Comparison of ENCODE assay signal across 17 mouse cellular contexts in genomic region chr19:59336655-59337054, GRCm38 (mm10). TPM values are rescaled to one million over a fixed set of nuclear protein-coding genes. Genes with fewer than 3 reads are reported as not detected.
DNase-seq lines count a peak whose midpoint lies in the region; TF ChIP-seq lines count a peak whose summit lies in the region.
"Had no signal": no experiment of that assay in that cellular context is flagged by ENCODE, and none has a peak within 500 bp of the region (broad histone marks: within the 10 kb centered on the region; RNA-seq: fewer than 3 reads in every experiment).

No protein-coding gene starts in this region.

- peak; percentile 74 for DNase-seq in MEL (ENCODE audit: low read depth, low spot score)
- no peak for DNase-seq in cerebellum, adult 8-10 months
- DNase-seq: adrenal gland, adult 2 months; adrenal gland, adult 8-10 months; adrenal gland, postnatal 10 days; adrenal gland, postnatal 14 days; adrenal gland, postnatal 25 days; adrenal gland, postnatal 36 days; B cell, adult 2 months; cerebellum, adult 11 months; cerebellum, adult 11-12 months; cerebellum, adult 18-20 months; cerebellum, adult 2 months; cerebellum, adult 9-10 months had no signal

- no peak for TF ChIP-seq CTCF in MEL (IDR thresholded peaks at IDR 0.05 in 2 of 3, conservative IDR thresholded peaks at IDR 0.05 in 1 of 3; ENCODE audit: control insufficient read depth in 1 of 3, insufficient read depth in 1 of 3, low read depth in 2 of 3, low read length in 3 of 3, poor library complexity in 1 of 3, severe bottlenecking in 1 of 3)

- H3K79me2 ChIP-seq in MEL (ENCODE audit: control insufficient read depth, insufficient read depth, low read length, poor library complexity): peaks cover 66% of the 10 kb centered on the region

- H3K9ac ChIP-seq in MEL (ENCODE audit: control insufficient read depth, low read depth, low read length, poor library complexity, severe bottlenecking): peak overlapping the region; percentile 3; the same call in 1 of the 2 replicates

- H3K36me3 ChIP-seq in MEL (ENCODE audit: control insufficient read depth in 1 of 2, insufficient read depth in 2 of 2, low read length in 2 of 2): peaks cover 67 to 85% of the 10 kb centered on the region in 2 experiments

- H3K27ac ChIP-seq in MEL (ENCODE audit: control insufficient read depth, low read depth, low read length): peak overlapping the region; percentile 94

- no peak for TF ChIP-seq POLR2A in MEL (IDR thresholded peaks at IDR 0.05; ENCODE audit: control insufficient read depth in 1 of 2, insufficient read depth in 1 of 2, low read depth in 1 of 2, low read length in 2 of 2, poor library complexity in 1 of 2)

- H3K27me3 ChIP-seq in MEL (ENCODE audit: control insufficient read depth in 1 of 2, insufficient read depth in 2 of 2, low read length in 2 of 2): no peaks in the 10 kb centered on the region
- H3K27me3 ChIP-seq: CH12.LX, Patski had no signal

- TF ChIP-seq EP300 in MEL (IDR thresholded peaks at IDR 0.05; ENCODE audit: low read depth in 1 of 2, low read length in 2 of 2): peak; percentile 30 to 51; a peak in 2 of 4 replicates

- no peaks in the 10 kb centered on the region for H3K9me3 ChIP-seq in MEL (replicated peaks; ENCODE audit: insufficient read depth, low read length)
- H3K9me3 ChIP-seq: G1E had no signal

- no peak overlapping the region for H3K4me3 ChIP-seq in MEL (ENCODE audit: control insufficient read depth in 1 of 2, insufficient read depth in 1 of 2, low read depth in 2 of 2, low read length in 2 of 2)

- TF ChIP-seq RAD21 in MEL (IDR thresholded peaks at IDR 0.05; ENCODE audit: low read depth, low read length): no peak

- H3K4me1 ChIP-seq in MEL (ENCODE audit: control insufficient read depth in 1 of 2, insufficient read depth in 2 of 2, low read length in 2 of 2): peaks cover 40 to 89% of the 10 kb centered on the region in 2 experiments

TF ChIP-seq in MEL, 35 proteins besides CTCF, POLR2A, EP300 and RAD21:
- no peak for TF ChIP-seq E2F4 (IDR thresholded peaks at IDR 0.05; ENCODE audit: borderline replicate concordance, low read depth, low read length)
- TF ChIP-seq ZMIZ1 (IDR thresholded peaks at IDR 0.05; ENCODE audit: low read depth, low read length): 0 out of 2 replicates have a peak, but pooled peaks have one; percentile 4
- peak; percentile 74 for TF ChIP-seq ZNF384 (IDR thresholded peaks at IDR 0.05; ENCODE audit: low read depth, low read length)
- 0 out of 2 replicates have a peak, but pooled peaks have one; percentile 38 for TF ChIP-seq MXI1 (IDR thresholded peaks at IDR 0.05; ENCODE audit: low read depth, low read length)
- peak; percentile 55; the same call in 1 of the 2 replicates for TF ChIP-seq ETS1 (IDR thresholded peaks at IDR 0.05; ENCODE audit: low read depth, low read length)
- TF ChIP-seq RCOR1 (IDR thresholded peaks at IDR 0.05; ENCODE audit: low read depth, low read length): peak; percentile 63
- no peak for TF ChIP-seq JUND (IDR thresholded peaks at IDR 0.05; ENCODE audit: low read depth, low read length)
- TF ChIP-seq HCFC1 (IDR thresholded peaks at IDR 0.05; ENCODE audit: low read depth, low read length): 0 out of 2 replicates have a peak, but pooled peaks have one; percentile 10
- peak; percentile 57 for TF ChIP-seq GATA1 (IDR thresholded peaks at IDR 0.05; ENCODE audit: low read depth, low read length)
- TF ChIP-seq CHD2 (IDR thresholded peaks at IDR 0.05; ENCODE audit: low read length): no peak
- TF ChIP-seq SIN3A (IDR thresholded peaks at IDR 0.05; ENCODE audit: low read length): peak; percentile 56; the same call in 1 of the 2 replicates
- 0 out of 2 replicates have a peak, but pooled peaks have one; percentile 6 for TF ChIP-seq MAZ (IDR thresholded peaks at IDR 0.05; ENCODE audit: low read depth, low read length)
TF ChIP-seq in MEL: peak in this region for 9.

RNA-seq across cellular contexts. Expression of gene Pdzd8, which starts 8.9 kb away (rescaled TPM):
- 49.8 and 52.1 TPM in 2 replicates for total RNA-seq in MEL (2012; rRNA removed)
- polyA plus RNA-seq in MEL (2012; ENCODE audit: insufficient read depth in 1 of 2, insufficient read length in 2 of 2, low read depth in 1 of 2, low replicate concordance in 2 of 2, missing spikeins in 1 of 2): 100 to 1,000 TPM in 1 of 2 experiments, 10 to 100 TPM in 1; 46.4 to 137 TPM

RNA-seq across cellular contexts. Expression of gene Rps12-ps3, which starts 14.6 kb away (rescaled TPM):
- 348 and 662 TPM in 2 replicates for total RNA-seq in MEL (2012; rRNA removed)
- 1,000 to 10,000 TPM in 1 of 2 experiments, not detected in 1; 4,283 TPM for polyA plus RNA-seq in MEL (2012; ENCODE audit: insufficient read depth in 1 of 2, insufficient read length in 2 of 2, low read depth in 1 of 2, low replicate concordance in 2 of 2, missing spikeins in 1 of 2)
